Mouse (Mus musculus) E14TG2a.4 (cell line): ENCODE results near the gene Nup153.

Experiments
- CTCF ChIP-seq: conservative IDR thresholded peaks from 2 replicates; pipeline ENCODE4 v1.5.1; 2014; ENCODE audit warnings: low read length
- POU5F1 ChIP-seq: IDR thresholded peaks from 2 replicates; pipeline ENCODE4 v1.6.1; 2014; ENCODE audit warnings: low read length, borderline replicate concordance

GRCm38 (mm10) chr13:46736479-46736865 lies 8.7 kb upstream of the Nup153 start:
- TF ChIP-seq CTCF (no peak), POU5F1 (no peak)
